Mouse (Mus musculus): ENCODE measurements around the gene Foxd3.

GRCm38 (mm10) chr4:99683941-99684340, 27.8 kb downstream of the Foxd3 start:
- TF ChIP-seq CTCF (IDR thresholded peaks at IDR 0.05; ENCODE audit: low read depth): no peak
- TF ChIP-seq EP300 (optimal IDR thresholded peaks at IDR 0.05): no peak

All from stomach, postnatal 0 days (tissue).